Mouse (Mus musculus): Measurements from ENCODE around the gene Meis1. TPM values are rescaled to one million over a fixed set of nuclear protein-coding genes. Genes with fewer than 3 reads are reported as not detected.

Gene Meis1
- polyA plus RNA-seq, 2 experiments = 5.6 to 6.2 TPM

DNA sequence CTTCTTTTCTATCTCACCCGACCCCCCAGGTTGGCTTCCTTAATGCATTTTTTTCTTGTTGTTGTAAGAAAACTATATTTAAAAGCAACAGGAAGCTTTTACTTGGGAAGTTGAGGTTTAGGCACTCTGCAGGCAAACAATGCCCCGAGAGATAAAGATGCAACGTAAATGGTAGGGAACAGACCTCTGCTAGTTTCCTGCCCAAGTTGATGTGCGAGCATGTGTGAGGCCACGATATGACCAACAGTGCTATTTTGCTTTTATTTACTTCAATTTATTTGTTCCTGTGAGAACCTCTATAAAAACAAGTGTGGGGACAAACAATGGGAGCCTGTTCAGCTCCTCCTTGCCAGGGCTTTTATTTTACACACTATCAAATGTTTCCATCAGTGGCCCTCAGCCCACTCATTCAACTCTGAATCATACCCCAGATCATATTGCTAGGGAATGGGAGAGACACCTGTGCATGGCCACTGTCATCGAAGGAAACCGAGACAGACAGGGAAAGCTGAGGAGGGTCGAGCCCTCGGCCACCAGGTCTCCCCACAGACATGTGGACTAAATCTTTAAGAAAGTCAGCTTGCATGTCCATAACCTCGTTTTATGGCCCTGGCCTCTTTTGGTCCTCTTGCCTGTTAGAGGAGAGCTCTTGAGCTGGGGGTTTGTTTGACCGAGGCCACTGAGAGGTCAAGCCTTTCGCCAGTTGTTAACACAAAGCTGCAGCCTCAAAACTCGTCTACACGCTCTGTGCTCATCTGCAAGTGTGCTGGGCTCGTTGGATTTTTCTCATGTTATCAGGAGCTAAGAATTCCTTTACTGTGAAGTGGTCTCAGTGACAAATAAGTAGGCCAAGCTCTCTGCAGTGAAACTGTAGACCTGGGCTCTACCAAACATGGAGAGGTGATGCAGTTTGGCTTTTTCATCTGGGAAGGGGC is 55.3 kb downstream of the Meis1 start:
- H3K27ac ChIP-seq = no peak overlapping the region
- DNase-seq (ENCODE audit: low read depth in 3 of 3, low spot score in 3 of 3) = no peak

GRCm38 (mm10) chr11:18959465-18959864 is 59.3 kb downstream of the Meis1 start:
- no peaks in the 10 kb centered on the region for H3K36me3 ChIP-seq (replicated peaks; ENCODE audit: control insufficient read depth, insufficient read depth, low read depth)
- no peak overlapping the region for H3K4me2 ChIP-seq (ENCODE audit: low read depth)
- DNase-seq (ENCODE audit: low read depth in 3 of 3, low spot score in 3 of 3) = no peak
- no peaks in the 10 kb centered on the region for H3K9me3 ChIP-seq (ENCODE audit: control insufficient read depth, low read length)
- H3K9ac ChIP-seq (replicated peaks) = no peak overlapping the region
- no peaks in the 10 kb centered on the region for H3K27me3 ChIP-seq (ENCODE audit: control insufficient read depth, insufficient read depth, low read length)
- no peak overlapping the region for H3K27ac ChIP-seq
- TF ChIP-seq EP300 (IDR thresholded peaks at IDR 0.05; ENCODE audit: low read depth) = no peak
- no peak for TF ChIP-seq CTCF (IDR thresholded peaks at IDR 0.05; ENCODE audit: low read depth)
- H3K4me3 ChIP-seq (ENCODE audit: insufficient read depth in 1 of 2, low read depth in 2 of 2, low read length in 2 of 2) = no peak overlapping the region
- peaks cover 0 to 27% of the 10 kb centered on the region in 2 experiments for H3K4me1 ChIP-seq (replicated peaks; ENCODE audit: control insufficient read depth in 2 of 2, insufficient read depth in 2 of 2, low read length in 1 of 2)
- ATAC-seq (ENCODE audit: insufficient read depth) = no peak
- 65% methylated on average over 1 of the region's 1 CpGs for WGBS (ENCODE audit: insufficient replicate concordance)

More for the DNA sequence above, 55.3 kb downstream of the Meis1 start:
- 13% methylated on average over 15 of the region's 15 CpGs for WGBS (ENCODE audit: insufficient replicate concordance)
- no peak overlapping the region for H3K9ac ChIP-seq (replicated peaks)
- H3K36me3 ChIP-seq (replicated peaks; ENCODE audit: control insufficient read depth, insufficient read depth, low read depth) = no peaks in the 10 kb centered on the region
- no peak for TF ChIP-seq CTCF (IDR thresholded peaks at IDR 0.05; ENCODE audit: low read depth)
- no peak for TF ChIP-seq EP300 (IDR thresholded peaks at IDR 0.05; ENCODE audit: low read depth)
- H3K9me3 ChIP-seq (ENCODE audit: control insufficient read depth, low read length) = no peaks in the 10 kb centered on the region
- H3K4me3 ChIP-seq (ENCODE audit: insufficient read depth in 1 of 2, low read depth in 2 of 2, low read length in 2 of 2) = no peak overlapping the region
- no peaks in the 10 kb centered on the region for H3K27me3 ChIP-seq (ENCODE audit: control insufficient read depth, insufficient read depth, low read length)
- H3K4me1 ChIP-seq (replicated peaks; ENCODE audit: control insufficient read depth in 2 of 2, insufficient read depth in 2 of 2, low read length in 1 of 2) = peaks cover 0 to 27% of the 10 kb centered on the region in 2 experiments; a peak in 3 of 4 replicates
- no peak for ATAC-seq (ENCODE audit: insufficient read depth)
- no peak overlapping the region for H3K4me2 ChIP-seq (ENCODE audit: low read depth)

- H3K4me3 ChIP-seq (ENCODE audit: insufficient read depth in 1 of 2, low read depth in 2 of 2, low read length in 2 of 2) = no peak overlapping the region
- H3K9me3 ChIP-seq (ENCODE audit: control insufficient read depth, low read length) = no peaks in the 10 kb centered on the region
- TF ChIP-seq EP300 (IDR thresholded peaks at IDR 0.05; ENCODE audit: low read depth) (no peak), CTCF (IDR thresholded peaks at IDR 0.05; ENCODE audit: low read depth) (no peak)
- H3K4me2 ChIP-seq (ENCODE audit: low read depth) = peak overlapping the region; percentile 29; the same call in 1 of the 2 replicates
- WGBS (ENCODE audit: insufficient replicate concordance) = 20% methylated on average over 12 of the region's 12 CpGs
- H3K36me3 ChIP-seq (replicated peaks; ENCODE audit: control insufficient read depth, insufficient read depth, low read depth) = no peaks in the 10 kb centered on the region
- no peak for ATAC-seq (ENCODE audit: insufficient read depth)
- H3K27ac ChIP-seq = no peak overlapping the region
- H3K27me3 ChIP-seq (ENCODE audit: control insufficient read depth, insufficient read depth, low read length) = no peaks in the 10 kb centered on the region
- peaks cover 0 to 17% of the 10 kb centered on the region in 2 experiments; a peak in 3 of 4 replicates for H3K4me1 ChIP-seq (replicated peaks; ENCODE audit: control insufficient read depth in 2 of 2, insufficient read depth in 2 of 2, low read length in 1 of 2)
- DNase-seq (ENCODE audit: low read depth in 3 of 3, low spot score in 3 of 3) = no peak
- no peak overlapping the region for H3K9ac ChIP-seq (replicated peaks)
Observed at GRCm38 (mm10) chr11:18957805-18958770, 60.7 kb downstream of the Meis1 start.

DNA sequence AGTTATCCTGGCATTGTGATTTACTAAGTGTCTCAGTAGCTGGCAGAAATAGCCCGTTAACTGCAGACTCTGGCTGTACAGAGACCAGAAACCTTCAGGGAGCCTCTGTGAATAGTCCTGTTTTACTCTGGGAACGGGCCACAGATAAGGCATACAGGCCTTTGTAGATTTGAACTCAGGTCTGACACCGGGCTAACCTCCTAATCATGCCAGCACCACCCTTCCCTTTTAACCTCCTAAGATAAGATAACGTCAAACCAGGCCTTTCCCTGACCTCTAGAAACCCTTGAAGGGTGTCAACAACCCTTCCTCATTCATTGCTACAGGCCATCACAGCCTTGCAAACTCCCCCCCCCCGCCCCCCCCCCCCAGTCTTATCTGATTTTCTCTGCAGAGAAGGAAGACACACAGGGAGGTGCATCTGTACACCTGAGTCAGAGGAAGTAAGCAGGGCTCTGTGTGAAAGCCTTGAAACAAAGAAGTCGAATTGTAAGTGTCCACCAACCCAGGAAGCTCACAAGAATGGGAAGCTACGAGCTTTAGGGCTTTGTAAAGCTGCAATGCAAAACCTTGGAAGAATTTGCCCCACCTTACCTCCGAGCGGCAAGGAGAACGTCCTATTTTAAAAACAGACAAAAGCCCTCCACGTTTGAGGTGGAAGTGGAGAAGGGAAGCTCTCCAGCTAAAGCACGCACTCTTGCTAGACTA is 61.5 kb downstream of the Meis1 start:
- WGBS (ENCODE audit: insufficient replicate concordance) = 5% methylated on average over 11 of the region's 12 CpGs
- no peaks in the 10 kb centered on the region for H3K27me3 ChIP-seq (ENCODE audit: control insufficient read depth, insufficient read depth, low read length)

More for the DNA sequence above, 61.5 kb downstream of the Meis1 start:
- no peak overlapping the region for H3K9ac ChIP-seq (replicated peaks)
- H3K36me3 ChIP-seq (replicated peaks; ENCODE audit: control insufficient read depth, insufficient read depth, low read depth) = no peaks in the 10 kb centered on the region
- TF ChIP-seq EP300 (IDR thresholded peaks at IDR 0.05; ENCODE audit: low read depth) (no peak), CTCF (IDR thresholded peaks at IDR 0.05; ENCODE audit: low read depth) (no peak)
- ATAC-seq (ENCODE audit: insufficient read depth) = 0 out of 2 replicates have a peak, but pooled peaks have one; percentile 26
- no peak for DNase-seq (ENCODE audit: low read depth in 3 of 3, low spot score in 3 of 3)
- no peak overlapping the region for H3K27ac ChIP-seq
- H3K4me3 ChIP-seq (ENCODE audit: insufficient read depth in 1 of 2, low read depth in 2 of 2, low read length in 2 of 2) = no peak overlapping the region
- peaks cover 0 to 12% of the 10 kb centered on the region in 2 experiments; a peak in 2 of 4 replicates for H3K4me1 ChIP-seq (replicated peaks; ENCODE audit: control insufficient read depth in 2 of 2, insufficient read depth in 2 of 2, low read length in 1 of 2)
- no peaks in the 10 kb centered on the region for H3K9me3 ChIP-seq (ENCODE audit: control insufficient read depth, low read length)
- peak overlapping the region; percentile 29; the same call in 1 of the 2 replicates for H3K4me2 ChIP-seq (ENCODE audit: low read depth)
